Mouse (Mus musculus) lung, postnatal 0 days (tissue): ENCODE results near the gene Sh3gl2. TPM values are rescaled to one million over a fixed set of nuclear protein-coding genes. Genes with fewer than 3 reads are reported as not detected.

Experiments
- ATAC-seq: fragments of 200-750 bp; cut with Nextera tagmentation; 2 replicates; pipeline ENCODE4 v1.8.0; 2017; ENCODE audit warnings: moderate library complexity
- DNase-seq: peaks from one replicate; pipeline ENCODE4 v3.0.0-alpha.2; 2016; ENCODE audit warnings: low spot score
- H3K27ac ChIP-seq: fragments of 300-500 bp; sonication (generic); 2 replicates; pipeline ENCODE4 v1.5.1; 2014; ENCODE audit warnings: antibody characterized with exemption, mild to moderate bottlenecking, low read length, mixed read lengths
- H3K27me3 ChIP-seq: fragments of 300-500 bp; sonication (generic); replicated peaks from 2 replicates; pipeline ENCODE4 v1.6.1; 2014; ENCODE audit warnings: low read length, mixed read lengths; ENCODE audit not compliant: insufficient read depth
- H3K36me3 ChIP-seq: fragments of 300-500 bp; sonication (generic); 2 replicates; pipeline ENCODE4 v1.6.1; 2014; ENCODE audit warnings: low read length, mixed read lengths; ENCODE audit not compliant: insufficient read depth
- H3K4me1 ChIP-seq: fragments of 300-500 bp; sonication (generic); 2 replicates; pipeline ENCODE4 v1.6.1; 2014; ENCODE audit warnings: antibody characterized with exemption, low read depth, low read length, mixed read lengths; ENCODE audit not compliant: insufficient read depth
- H3K4me2 ChIP-seq: fragments of 300-500 bp; sonication (generic); replicated peaks from 2 replicates; pipeline ENCODE4 v1.6.1; 2014; ENCODE audit warnings: low read depth, mild to moderate bottlenecking, low read length, moderate library complexity, mixed read lengths
- H3K4me3 ChIP-seq: fragments of 300-500 bp; sonication (generic); 2 replicates; pipeline ENCODE4 v1.5.1; 2014; ENCODE audit warnings: low read depth, low read length
- H3K9ac ChIP-seq: fragments of 300-500 bp; sonication (generic); replicated peaks from 2 replicates; pipeline ENCODE4 v1.6.1; 2014; ENCODE audit warnings: low read depth, mild to moderate bottlenecking
- H3K9me3 ChIP-seq: fragments of 300-500 bp; sonication (generic); 2 replicates; pipeline ENCODE4 v1.6.1; 2016; ENCODE audit warnings: low read length, mixed read lengths
- CTCF ChIP-seq: IDR thresholded peaks from 2 replicates; pipeline ENCODE4 v1.5.1; 2016; ENCODE audit warnings: antibody characterized with exemption, mild to moderate bottlenecking
- EP300 ChIP-seq: IDR thresholded peaks from 2 replicates; pipeline ENCODE4 v1.6.1; 2016; ENCODE audit warnings: antibody characterized with exemption, mild to moderate bottlenecking, control low read depth
- WGBS: fragments of 180-500 bp; shearing (Covaris S2); extraction: QIAGEN DNeasy Blood & Tissue Kit; methylation state at CpG from one replicate; pipeline ENCODE4 v1.1.7; 2014; 5-methylcytosine and 5-hydroxymethylcytosine counted together
- polyA plus RNA-seq: library from polyadenylated mRNA; unstranded; fragments of >200 nt; fragmentation: Nextera tagmentation; extraction: Ambion mirVana; gene quantifications from 2 replicates; pipeline ENCODE4 v1.2.1, GENCODE M21; 2015

The Sh3gl2 gene
- polyA plus RNA-seq, 1 experiment from 2014 or later = 1.2 TPM

DNA sequence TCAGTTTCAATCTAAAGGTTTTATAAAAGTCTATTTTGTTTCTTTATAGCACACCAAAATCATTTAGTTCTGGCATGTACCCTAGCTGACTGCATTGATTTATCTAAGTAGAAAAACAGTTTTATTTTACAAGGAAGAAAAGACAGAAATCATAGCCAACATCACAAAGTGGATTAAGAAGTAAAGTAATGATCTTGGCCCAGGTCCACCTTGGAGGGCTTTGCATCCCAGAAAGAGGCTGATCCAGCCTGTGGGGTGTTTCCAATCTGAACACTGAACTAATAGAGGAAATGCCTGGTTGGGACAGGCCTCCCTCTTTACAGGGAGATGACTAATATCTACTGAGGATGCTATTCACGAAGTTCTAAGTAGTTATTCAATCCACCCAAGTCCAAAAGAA, 472.7 kb downstream of the Sh3gl2 start:
- Histone ChIP-seq H3K9me3 (no peaks in the 10 kb centered on the region), H3K4me3 (no peak overlapping the region), H3K9ac (no peak overlapping the region), H3K4me1 (no peaks in the 10 kb centered on the region), H3K27me3 (no peaks in the 10 kb centered on the region), H3K36me3 (no peaks in the 10 kb centered on the region), H3K4me2 (no peak overlapping the region), H3K27ac (no peak overlapping the region)
- ATAC-seq (no peak), DNase-seq (no peak)
- WGBS = 43% methylated on average over 1 of the region's 1 CpGs
- TF ChIP-seq EP300 (no peak), CTCF (no peak)

DNA sequence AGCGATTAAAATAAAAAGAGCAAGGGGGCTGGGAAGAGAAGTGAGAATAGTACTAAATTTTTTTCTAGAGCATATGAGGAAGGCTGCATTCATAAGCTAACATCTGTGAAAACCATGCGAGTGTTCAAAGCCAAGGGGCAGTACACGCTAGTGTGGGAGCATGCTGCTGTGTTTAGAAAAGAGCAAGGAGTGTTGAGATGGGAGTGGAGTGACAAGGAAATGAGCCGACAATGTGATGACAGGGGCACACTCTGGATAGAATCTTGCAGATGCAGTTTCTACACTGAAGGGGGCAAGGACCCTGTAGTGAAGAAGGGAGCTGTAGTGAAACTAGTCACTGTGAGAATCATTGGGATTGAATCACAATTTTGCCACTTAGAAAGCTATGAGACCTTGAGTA, 481.2 kb downstream of the Sh3gl2 start:
- Histone ChIP-seq H3K9ac (no peak overlapping the region), H3K4me2 (no peak overlapping the region), H3K4me3 (no peak overlapping the region), H3K36me3 (no peaks in the 10 kb centered on the region), H3K27ac (no peak overlapping the region), H3K9me3 (no peaks in the 10 kb centered on the region), H3K4me1 (no peaks in the 10 kb centered on the region), H3K27me3 (no peaks in the 10 kb centered on the region)
- no peak for ATAC-seq
- 42% methylated on average over 4 of the region's 4 CpGs for WGBS
- TF ChIP-seq EP300 (no peak), CTCF (no peak)
- DNase-seq = no peak
